Mouse (Mus musculus): Measurements from ENCODE around the gene Sned1. TPM values are rescaled to one million over a fixed set of nuclear protein-coding genes. Genes with fewer than 3 reads are reported as not detected.
"Not testable (repeated sequence)": the region's sequence is repeated elsewhere in the genome, so short reads cannot be mapped to it uniquely, and the experiment has no call there.

Gene Sned1
- polyA plus RNA-seq, 1 experiment from 2014 or later, result 6.7 TPM

DNA sequence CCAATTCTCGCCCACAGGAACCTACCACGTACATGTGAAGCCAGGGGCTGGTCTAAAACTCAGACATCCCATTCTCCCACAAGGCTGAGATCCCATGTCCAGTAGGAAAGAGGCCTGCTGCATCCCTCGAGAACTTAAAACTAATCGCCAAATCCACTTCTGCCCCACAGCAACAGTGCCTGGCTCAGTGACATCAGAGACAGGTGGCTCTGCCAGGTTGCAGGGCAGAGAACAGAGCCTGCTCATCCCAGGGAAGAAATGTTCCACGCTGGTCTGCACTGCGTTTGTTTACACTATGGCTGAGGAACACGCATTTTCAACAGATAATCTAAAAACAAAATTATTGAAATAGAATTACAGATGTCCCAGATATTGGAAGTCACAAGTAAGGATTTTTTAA, 41.4 kb downstream of the Sned1 start:
- WGBS, result 81% methylated on average over 7 of the region's 7 CpGs
- no peaks in the 10 kb centered on the region for H3K9me3 ChIP-seq
- H3K27ac ChIP-seq, result no peak overlapping the region
- ATAC-seq, result no peak
- H3K4me1 ChIP-seq (replicated peaks), result peaks cover 4% of the 10 kb centered on the region; the same call in 1 of the 2 replicates
- H3K4me2 ChIP-seq (replicated peaks), result no peak overlapping the region
- no peak overlapping the region for H3K4me3 ChIP-seq (replicated peaks)
- no peaks in the 10 kb centered on the region for H3K36me3 ChIP-seq
- H3K27me3 ChIP-seq, result no peaks in the 10 kb centered on the region
- H3K9ac ChIP-seq (replicated peaks), result no peak overlapping the region

- Histone ChIP-seq H3K9me3 (no peaks in the 10 kb centered on the region), H3K36me3 (no peaks in the 10 kb centered on the region), H3K9ac (replicated peaks) (no peak overlapping the region), H3K4me2 (replicated peaks) (no peak overlapping the region), H3K4me3 (replicated peaks) (no peak overlapping the region), H3K4me1 (replicated peaks) (no peaks in the 10 kb centered on the region), H3K27ac (no peak overlapping the region), H3K27me3 (no peaks in the 10 kb centered on the region)
- ATAC-seq, result no peak
- 71% methylated on average over 3 of the region's 3 CpGs for WGBS
These were observed 54.1 kb downstream of the Sned1 start for GRCm38 (mm10) chr1:93289678-93290214.

GRCm38 (mm10) chr1:93290956-93291355, 55.3 kb downstream of the Sned1 start:
- no peak overlapping the region for H3K4me3 ChIP-seq (replicated peaks)
- no peak for ATAC-seq
- no peak overlapping the region for H3K27ac ChIP-seq
- H3K9ac ChIP-seq (replicated peaks), result no peak overlapping the region
- H3K27me3 ChIP-seq, result no peaks in the 10 kb centered on the region
- peaks cover 5% of the 10 kb centered on the region for H3K36me3 ChIP-seq
- 93% methylated on average over 4 of the region's 4 CpGs for WGBS
- no peaks in the 10 kb centered on the region for H3K4me1 ChIP-seq (replicated peaks)
- no peak overlapping the region for H3K4me2 ChIP-seq (replicated peaks)
- no peaks in the 10 kb centered on the region for H3K9me3 ChIP-seq

- ATAC-seq, result no peak
- no peak overlapping the region for H3K4me3 ChIP-seq (replicated peaks)
- no peak overlapping the region for H3K27ac ChIP-seq
- H3K4me1 ChIP-seq (replicated peaks), result no peaks in the 10 kb centered on the region
- H3K4me2 ChIP-seq (replicated peaks), result no peak overlapping the region
- H3K36me3 ChIP-seq, result peaks cover 11% of the 10 kb centered on the region
- H3K9ac ChIP-seq (replicated peaks), result no peak overlapping the region
- H3K27me3 ChIP-seq, result no peaks in the 10 kb centered on the region
- H3K9me3 ChIP-seq, result no peaks in the 10 kb centered on the region
- 94% methylated on average over 1 of the region's 1 CpGs for WGBS
These were observed 56.0 kb downstream of the Sned1 start for GRCm38 (mm10) chr1:93291591-93291990.

DNA sequence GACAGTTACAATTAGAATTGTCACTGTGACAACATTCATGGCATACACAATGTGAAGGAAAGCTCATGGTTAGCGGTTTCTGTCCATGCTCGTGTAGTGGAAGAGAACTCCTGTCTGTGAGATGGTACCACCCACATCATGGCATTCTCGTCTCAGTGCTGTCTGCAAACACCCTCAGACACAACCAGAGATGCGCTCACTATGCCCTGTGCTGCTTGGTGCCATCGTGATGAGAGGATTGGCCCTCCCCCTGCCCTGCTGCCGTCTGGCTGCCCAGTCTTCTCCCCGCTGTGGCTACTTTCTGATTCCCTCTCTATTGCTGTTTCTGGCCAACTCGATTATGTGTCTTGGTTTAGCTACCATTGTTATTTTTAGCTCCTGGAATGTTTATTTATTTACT, 56.4 kb downstream of the Sned1 start:
- ATAC-seq, result no peak
- Histone ChIP-seq H3K4me3 (replicated peaks) (no peak overlapping the region), H3K27ac (no peak overlapping the region), H3K4me2 (replicated peaks) (no peak overlapping the region), H3K4me1 (replicated peaks) (no peaks in the 10 kb centered on the region), H3K27me3 (no peaks in the 10 kb centered on the region), H3K9me3 (no peaks in the 10 kb centered on the region), H3K9ac (replicated peaks) (no peak overlapping the region), H3K36me3 (peaks cover 15% of the 10 kb centered on the region)
- WGBS, result 85% methylated on average over 8 of the region's 8 CpGs

DNA sequence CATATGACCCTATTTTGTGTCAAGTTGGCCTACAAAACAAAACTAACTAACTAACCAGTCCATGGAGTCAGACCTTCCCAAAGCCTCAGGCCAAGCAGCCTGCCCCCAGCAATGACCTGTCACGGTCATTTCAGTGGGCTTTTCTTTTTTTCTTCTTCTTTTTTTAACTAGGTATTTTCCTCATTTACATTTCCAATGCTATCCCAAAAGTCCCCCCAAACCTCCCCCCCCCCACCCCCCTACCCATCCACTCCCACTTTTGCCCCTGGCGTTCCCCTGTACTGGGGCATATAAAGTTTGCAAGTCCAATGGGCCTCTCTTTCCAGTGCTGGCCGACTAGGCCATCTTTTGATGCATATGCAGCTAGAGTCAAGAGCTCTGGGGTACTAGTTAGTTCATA, 58.9 kb downstream of the Sned1 start:
- H3K36me3 ChIP-seq, result peaks cover 37% of the 10 kb centered on the region
- not testable (repeated sequence) for H3K4me1 ChIP-seq (replicated peaks); H3K27ac ChIP-seq; ATAC-seq; H3K4me3 ChIP-seq (replicated peaks); H3K9me3 ChIP-seq; H3K4me2 ChIP-seq (replicated peaks); H3K27me3 ChIP-seq; H3K9ac ChIP-seq (replicated peaks)
- WGBS, result 78% methylated on average over 3 of the region's 3 CpGs

DNA sequence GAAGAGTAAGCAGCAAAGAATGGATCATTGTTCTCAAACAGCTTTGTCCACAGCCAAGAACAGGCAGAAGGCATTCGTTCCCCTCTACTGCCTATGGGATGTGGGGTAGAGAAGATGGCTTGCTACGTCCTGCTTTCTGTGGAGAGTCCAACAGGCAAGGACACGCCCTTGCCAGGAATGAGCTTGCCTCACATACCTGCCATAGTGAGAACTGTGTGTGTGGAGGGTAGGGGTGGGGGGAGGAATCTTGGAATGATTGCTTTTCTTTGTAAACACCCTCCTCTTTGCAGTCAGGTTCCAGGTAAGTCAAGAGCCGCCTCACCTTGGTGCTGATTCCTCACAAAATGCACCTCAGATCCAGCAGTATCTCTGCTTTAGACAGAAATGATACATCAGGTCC, 64.2 kb downstream of the Sned1 start:
- Histone ChIP-seq H3K4me1 (replicated peaks) (peaks cover 11% of the 10 kb centered on the region), H3K4me2 (replicated peaks) (no peak overlapping the region), H3K9me3 (no peaks in the 10 kb centered on the region), H3K27ac (no peak overlapping the region), H3K27me3 (no peaks in the 10 kb centered on the region), H3K36me3 (peaks cover 87% of the 10 kb centered on the region), H3K4me3 (replicated peaks) (no peak overlapping the region), H3K9ac (replicated peaks) (no peak overlapping the region)
- 94% methylated on average over 4 of the region's 4 CpGs for WGBS
- ATAC-seq, result no peak

GRCm38 (mm10) chr1:93300578-93300977, 64.9 kb downstream of the Sned1 start:
- Histone ChIP-seq H3K9ac (replicated peaks) (no peak overlapping the region), H3K36me3 (peaks cover 86% of the 10 kb centered on the region), H3K9me3 (no peaks in the 10 kb centered on the region), H3K4me1 (replicated peaks) (peaks cover 16% of the 10 kb centered on the region), H3K27me3 (no peaks in the 10 kb centered on the region), H3K4me2 (replicated peaks) (no peak overlapping the region), H3K4me3 (replicated peaks) (no peak overlapping the region), H3K27ac (no peak overlapping the region)
- no peak for ATAC-seq
- WGBS, result 97% methylated on average over 3 of the region's 3 CpGs

DNA sequence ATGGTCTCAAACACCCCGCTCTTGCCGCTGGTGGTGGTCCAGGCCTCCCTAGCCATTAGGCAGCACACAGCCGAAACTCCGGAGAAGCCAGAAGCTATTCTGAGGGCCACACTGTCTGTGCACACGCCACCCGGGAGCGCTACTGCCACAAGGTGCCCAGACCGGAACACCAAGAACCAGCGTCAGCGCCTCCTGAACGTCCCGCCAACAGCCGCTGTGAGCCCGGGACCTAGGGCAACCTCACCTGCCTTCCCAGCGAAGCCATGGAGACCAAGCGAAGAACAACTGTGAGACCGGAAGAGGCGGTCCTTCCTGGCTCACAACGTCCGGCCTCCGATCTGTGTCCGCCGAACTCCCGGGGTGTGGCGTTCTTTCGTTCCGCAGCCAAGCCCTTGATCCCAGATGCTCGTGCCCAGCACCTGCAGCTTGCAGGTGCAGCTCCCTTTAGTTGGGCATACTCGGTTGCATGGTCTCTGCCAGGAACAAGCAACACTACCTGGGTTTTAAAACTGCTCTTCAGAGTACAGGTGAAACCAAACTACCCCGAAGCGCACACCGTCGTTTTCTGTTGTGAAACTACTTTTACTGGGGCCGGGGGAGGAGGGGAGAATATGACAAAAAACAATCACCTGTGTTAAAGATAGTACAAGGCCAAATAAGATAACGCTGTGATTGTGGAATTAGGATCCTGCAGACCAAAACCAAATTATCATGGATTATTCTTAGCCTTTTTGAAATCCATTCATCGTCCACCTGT, 70.1 kb downstream of the Sned1 start, which contains the start of gene Mterf4:
TSS of gene Mterf4 (minus strand) at position 335 of the 757 bp plus-strand sequence.
- Histone ChIP-seq H3K27me3 (no peaks in the 10 kb centered on the region), H3K4me3 (replicated peaks) (peak within 1 kb of the TSS; percentile 91), H3K9me3 (no peaks in the 10 kb centered on the region), H3K27ac (peak within 1 kb of the TSS; percentile 51), H3K9ac (replicated peaks) (peak within 1 kb of the TSS; percentile 86), H3K4me2 (replicated peaks) (peak within 1 kb of the TSS; percentile 82), H3K4me1 (replicated peaks) (peaks cover 23% of the 10 kb centered on the region), H3K36me3 (peaks cover 50% of the 10 kb centered on the region)
- peak; percentile 97 for ATAC-seq
- 7% methylated on average over 36 of the region's 36 CpGs for WGBS

DNA sequence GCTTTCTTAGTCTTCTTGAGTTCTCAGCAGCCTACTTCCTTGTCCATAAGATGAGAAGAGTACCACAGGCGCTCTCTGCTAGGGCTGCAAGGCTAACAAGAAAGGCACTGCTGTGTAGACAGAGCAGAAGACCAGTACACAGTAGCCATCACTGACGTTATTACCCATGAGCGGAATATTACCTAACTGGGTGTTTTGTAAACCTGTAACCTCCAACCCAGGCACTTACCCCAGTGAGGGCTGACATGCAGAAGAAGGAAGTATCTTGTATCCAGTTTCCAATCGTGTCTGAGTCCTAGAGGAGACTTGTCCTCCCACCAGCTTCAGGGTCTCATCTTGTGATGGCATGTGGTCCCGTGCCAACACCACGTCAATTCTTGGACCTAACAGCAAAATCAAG, 88.3 kb downstream of the Sned1 start:
- H3K4me1 ChIP-seq (replicated peaks), result no peaks in the 10 kb centered on the region
- no peak overlapping the region for H3K4me2 ChIP-seq (replicated peaks)
- H3K27ac ChIP-seq, result no peak overlapping the region
- 92% methylated on average over 6 of the region's 6 CpGs for WGBS
- H3K9me3 ChIP-seq, result no peaks in the 10 kb centered on the region
- no peaks in the 10 kb centered on the region for H3K27me3 ChIP-seq
- H3K9ac ChIP-seq (replicated peaks), result no peak overlapping the region
- H3K36me3 ChIP-seq, result peaks cover 72% of the 10 kb centered on the region
- H3K4me3 ChIP-seq (replicated peaks), result no peak overlapping the region
- ATAC-seq, result no peak

- Histone ChIP-seq H3K9ac (replicated peaks) (no peak overlapping the region), H3K9me3 (no peaks in the 10 kb centered on the region), H3K4me1 (replicated peaks) (no peaks in the 10 kb centered on the region), H3K27ac (no peak overlapping the region), H3K27me3 (no peaks in the 10 kb centered on the region), H3K4me3 (replicated peaks) (no peak overlapping the region), H3K36me3 (peaks cover 56% of the 10 kb centered on the region), H3K4me2 (replicated peaks) (no peak overlapping the region)
- no peak for ATAC-seq
- 94% methylated on average over 3 of the region's 3 CpGs for WGBS
These were observed 90.8 kb downstream of the Sned1 start for GRCm38 (mm10) chr1:93326446-93326845.

- H3K4me2 ChIP-seq (replicated peaks), result no peak overlapping the region
- WGBS, result 82% methylated on average over 2 of the region's 2 CpGs
- H3K27ac ChIP-seq, result no peak overlapping the region
- no peaks in the 10 kb centered on the region for H3K4me1 ChIP-seq (replicated peaks)
- ATAC-seq, result no peak
- H3K9me3 ChIP-seq, result no peaks in the 10 kb centered on the region
- no peak overlapping the region for H3K9ac ChIP-seq (replicated peaks)
- H3K4me3 ChIP-seq (replicated peaks), result no peak overlapping the region
- H3K36me3 ChIP-seq, result peaks cover 32% of the 10 kb centered on the region
- no peaks in the 10 kb centered on the region for H3K27me3 ChIP-seq
These were observed 99.0 kb downstream of the Sned1 start for GRCm38 (mm10) chr1:93334621-93335020.
